Mouse (Mus musculus) spleen, adult 12 weeks (tissue): ENCODE measurements around the gene Pdgfra.
A peak's percentile ranks its signal among the peaks of the same experiment; 100 is the strongest.

Experiments used
- DNase-seq: peaks from one replicate; pipeline ENCODE4 v3.0.0; 2022; ENCODE audit warnings: low spot score

Gene Pdgfra

GRCm38 (mm10) chr5:75152021-75152425 lies at the start of gene Pdgfra:
Gene Pdgfra (plus strand): TSS chr5:75152292.
- DNase-seq, result no peak

- no peak for DNase-seq
Measured at GRCm38 (mm10) chr5:75106511-75106910, 45.6 kb upstream of the Pdgfra start.

- no peak for DNase-seq
Measured at GRCm38 (mm10) chr5:75109368-75109767, 42.7 kb upstream of the Pdgfra start.

GRCm38 (mm10) chr5:75111781-75112180 lies 40.3 kb upstream of the Pdgfra start:
- DNase-seq, result no peak

- peak; percentile 8 for DNase-seq
Measured at GRCm38 (mm10) chr5:75118840-75119239, 33.3 kb upstream of the Pdgfra start.

- DNase-seq, result no peak
Measured at GRCm38 (mm10) chr5:75121646-75122045, 30.4 kb upstream of the Pdgfra start.

GRCm38 (mm10) chr5:75134681-75135080 lies 17.4 kb upstream of the Pdgfra start:
- DNase-seq, result no peak

- DNase-seq, result no peak
Measured at GRCm38 (mm10) chr5:75143092-75143491, 9.0 kb upstream of the Pdgfra start.

- DNase-seq, result no peak
Measured at GRCm38 (mm10) chr5:75143767-75144166, 8.3 kb upstream of the Pdgfra start.

- no peak for DNase-seq
Measured at GRCm38 (mm10) chr5:75145341-75145740, 6.8 kb upstream of the Pdgfra start.

- no peak for DNase-seq
Measured at GRCm38 (mm10) chr5:75146469-75146868, 5.6 kb upstream of the Pdgfra start.

GRCm38 (mm10) chr5:75148343-75149127 lies 3.6 kb upstream of the Pdgfra start:
- DNase-seq, result no peak

- no peak for DNase-seq
Measured at GRCm38 (mm10) chr5:75149380-75149779, 2.7 kb upstream of the Pdgfra start.

GRCm38 (mm10) chr5:75149880-75150279 lies 2.2 kb upstream of the Pdgfra start:
- no peak for DNase-seq

GRCm38 (mm10) chr5:75150341-75150981 lies 1.6 kb upstream of the Pdgfra start:
- no peak for DNase-seq

GRCm38 (mm10) chr5:75151146-75151900 lies 769 bp upstream of the Pdgfra start:
- no peak for DNase-seq

- no peak for DNase-seq
Measured at GRCm38 (mm10) chr5:75152791-75153625, 916 bp downstream of the Pdgfra start.

- no peak for DNase-seq
Measured at GRCm38 (mm10) chr5:75153626-75153960, 1.5 kb downstream of the Pdgfra start.

- no peak for DNase-seq
Measured at GRCm38 (mm10) chr5:75153961-75154620, 2.0 kb downstream of the Pdgfra start.

GRCm38 (mm10) chr5:75154621-75155235 lies 2.6 kb downstream of the Pdgfra start:
- no peak for DNase-seq

GRCm38 (mm10) chr5:75155281-75155680 lies 3.2 kb downstream of the Pdgfra start:
- no peak for DNase-seq
